ENCODE assay signal across 8 mouse cellular contexts in the genomic region with DNA sequence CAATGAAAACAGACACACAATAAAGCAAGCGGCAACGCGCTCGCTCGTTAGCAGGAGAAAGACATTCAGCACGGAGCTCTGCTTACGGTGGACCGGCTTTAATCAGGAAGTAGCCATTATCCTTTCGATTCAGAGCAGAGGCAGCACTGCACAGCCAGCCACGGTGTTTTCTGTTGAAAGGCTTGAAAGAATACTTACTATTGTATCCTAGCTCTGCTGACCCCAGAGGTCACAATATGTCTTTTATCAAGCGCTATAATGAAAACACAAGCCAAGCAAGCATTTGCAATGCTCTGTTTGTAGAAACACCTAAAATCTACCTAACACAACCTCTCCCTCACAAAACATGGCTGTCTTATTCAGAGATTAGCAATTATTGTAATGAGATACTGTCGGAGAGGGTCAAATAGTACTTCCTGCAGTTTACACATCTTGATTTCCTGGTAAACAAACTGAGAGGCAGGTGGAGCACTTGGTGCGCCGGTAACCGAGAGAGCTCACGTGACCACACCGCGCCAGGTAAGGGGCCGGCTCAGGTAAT.
A peak's percentile ranks its signal among the peaks of the same experiment; 100 is the strongest.
DNase-seq lines count a peak whose midpoint lies in the region; ATAC-seq and TF ChIP-seq lines count a peak whose summit lies in the region.

No protein-coding gene starts in this region.

- H3K27me3 ChIP-seq in forebrain, embryonic 15.5 days: no peaks in the 10 kb centered on the region
- no peaks in the 10 kb centered on the region for H3K27me3 ChIP-seq in hindbrain, postnatal 0 days (ENCODE audit: insufficient read depth, low read length)

- no peaks in the 10 kb centered on the region for H3K9me3 ChIP-seq in forebrain, embryonic 15.5 days
- H3K9me3 ChIP-seq in hindbrain, postnatal 0 days (ENCODE audit: low read length): no peaks in the 10 kb centered on the region

- peak overlapping the region; percentile 45 for H3K9ac ChIP-seq in forebrain, embryonic 15.5 days (replicated peaks)
- H3K9ac ChIP-seq in hindbrain, postnatal 0 days (replicated peaks; ENCODE audit: low read length): peak overlapping the region; percentile 60

- WGBS in forebrain, embryonic 15.5 days: 3% methylated on average over 19 of the region's 19 CpGs
- 3% methylated on average over 19 of the region's 19 CpGs for WGBS in hindbrain, postnatal 0 days
- WGBS in macrophage (ENCODE audit: missing documents): 1% methylated on average over 19 of the region's 19 CpGs

- H3K4me1 ChIP-seq in forebrain, embryonic 15.5 days: peaks cover 7% of the 10 kb centered on the region
- H3K4me1 ChIP-seq in hindbrain, postnatal 0 days (ENCODE audit: insufficient read depth, low read length): no peaks in the 10 kb centered on the region

- H3K4me2 ChIP-seq in forebrain, embryonic 15.5 days (replicated peaks): peak overlapping the region; percentile 62
- peak overlapping the region; percentile 65 for H3K4me2 ChIP-seq in hindbrain, postnatal 0 days (ENCODE audit: low read depth, low read length)

- H3K79me2 ChIP-seq in macrophage (ENCODE audit: inconsistent target): peaks cover 78% of the 10 kb centered on the region

- ATAC-seq in forebrain, embryonic 15.5 days (replicated peaks): peak; percentile 85
- ATAC-seq in hindbrain, postnatal 0 days: peak; percentile 75

- H3K4me3 ChIP-seq in forebrain, embryonic 15.5 days: peak overlapping the region; percentile 43
- peak overlapping the region; percentile 44 for H3K4me3 ChIP-seq in hindbrain, postnatal 0 days (ENCODE audit: low read length)
- peak overlapping the region; percentile 55 for H3K4me3 ChIP-seq in macrophage (ENCODE audit: inconsistent target)

- peak overlapping the region; percentile 75 for H3K27ac ChIP-seq in forebrain, embryonic 15.5 days (replicated peaks)
- peak overlapping the region; percentile 76 for H3K27ac ChIP-seq in hindbrain, postnatal 0 days
- peak overlapping the region; percentile 12 for H3K27ac ChIP-seq in macrophage

- TF ChIP-seq CTCF in hindbrain, postnatal 0 days (IDR thresholded peaks at IDR 0.05; ENCODE audit: low read depth): no peak

- peak; percentile 40 for DNase-seq in layer of hippocampus, adult 11-12 months (ENCODE audit: low spot score)
- no peak for DNase-seq in layer of hippocampus, adult 9-10 months (ENCODE audit: low spot score)
- peak; percentile 62 to 65 for DNase-seq in cerebellum, adult 18-20 months
- DNase-seq in hindbrain, postnatal 0 days (ENCODE audit: low spot score): peak; percentile 67
- peak; percentile 21 to 27 for DNase-seq in left cerebral cortex, adult 8-10 months (ENCODE audit: low spot score in 2 of 2)
- DNase-seq in right cerebral cortex, postnatal 25 days: peak; percentile 36

- no peaks in the 10 kb centered on the region for H3K36me3 ChIP-seq in forebrain, embryonic 15.5 days
- H3K36me3 ChIP-seq in hindbrain, postnatal 0 days (ENCODE audit: insufficient read depth, low read length): no peaks in the 10 kb centered on the region; the same call in 1 of the 2 replicates
- H3K36me3 ChIP-seq in macrophage (ENCODE audit: inconsistent target): no peaks in the 10 kb centered on the region

Comparison
In these comparisons a context has a peak if more than half of its experiments do, and no peak if none do; other contexts are left out.
1. H3K27ac ChIP-seq: peak in every context shown above with its lines; median percentile 76 in hindbrain, postnatal 0 days; 75 in forebrain, embryonic 15.5 days; 12 in macrophage.